Mouse (Mus musculus) heart, embryonic 16.5 days (tissue): ENCODE measurements at regions not wholly inside any gene's neighbourhood (a gene's known extent, or its start where the extent isn't known, plus 50 kb on each side); places are given as distances from the start of the nearest gene placed in this dataset.

Experiments
- ATAC-seq: fragments of 200-750 bp; cut with Nextera tagmentation; replicated peaks from 2 replicates; pipeline ENCODE4 v1.8.0; 2017; ENCODE audit warnings: moderate number of reproducible peaks; ENCODE audit not compliant: insufficient read depth, low FRiP score; ENCODE audit errors: extremely low read depth
- H3K27ac ChIP-seq: fragments of 300-500 bp; sonication (generic); 2 replicates; pipeline ENCODE4 v1.5.1; 2014; ENCODE audit warnings: mild to moderate bottlenecking, low read length, control low read depth, moderate library complexity
- H3K27me3 ChIP-seq: fragments of 300-500 bp; sonication (generic); 2 replicates; pipeline ENCODE4 v1.6.1; 2014; ENCODE audit warnings: low read length, mixed read lengths; ENCODE audit not compliant: control insufficient read depth, insufficient read depth
- H3K36me3 ChIP-seq: fragments of 300-500 bp; sonication (generic); 2 replicates; pipeline ENCODE4 v1.6.1; 2014; ENCODE audit not compliant: control insufficient read depth, insufficient read depth
- H3K4me1 ChIP-seq: fragments of 300-500 bp; sonication (generic); 2 replicates; pipeline ENCODE4 v1.6.1; 2014; ENCODE audit warnings: low read length, mixed read lengths; ENCODE audit not compliant: control insufficient read depth, insufficient read depth
- H3K4me2 ChIP-seq: fragments of 300-500 bp; sonication (generic); 2 replicates; pipeline ENCODE4 v1.6.1; 2014; ENCODE audit warnings: low read depth, mild to moderate bottlenecking, control low read depth, low read length
- H3K4me3 ChIP-seq: fragments of 300-500 bp; sonication (generic); 2 replicates; pipeline ENCODE4 v1.5.1; 2014; ENCODE audit warnings: mild to moderate bottlenecking, control low read depth, low read length
- H3K9ac ChIP-seq: fragments of 300-500 bp; sonication (generic); 2 replicates; pipeline ENCODE4 v1.6.1; 2014; ENCODE audit warnings: low read length, control low read depth
- H3K9me3 ChIP-seq: fragments of 300-500 bp; sonication (generic); replicated peaks from 2 replicates; pipeline ENCODE4 v1.6.1; 2016; ENCODE audit warnings: low read length; ENCODE audit not compliant: control insufficient read depth
- WGBS: fragments of 180-500 bp; shearing (Covaris S2); extraction: QIAGEN DNeasy Blood & Tissue Kit; methylation state at CpG from one replicate; pipeline ENCODE4 v1.1.7; 2014; 5-methylcytosine and 5-hydroxymethylcytosine counted together

GRCm38 (mm10) chr8:103173313-103173712 is 387.9 kb upstream of the Cdh11 start:
- Histone ChIP-seq H3K4me3 (no peak overlapping the region), H3K9me3 (no peaks in the 10 kb centered on the region), H3K9ac (no peak overlapping the region), H3K4me2 (no peak overlapping the region), H3K4me1 (peaks cover 5% of the 10 kb centered on the region), H3K36me3 (no peaks in the 10 kb centered on the region), H3K27ac (no peak overlapping the region), H3K27me3 (no peaks in the 10 kb centered on the region)
- 56% methylated on average over 3 of the region's 3 CpGs for WGBS
- ATAC-seq: no peak

- H3K4me3 ChIP-seq: no peak overlapping the region
- no peaks in the 10 kb centered on the region for H3K36me3 ChIP-seq
- WGBS: 67% methylated on average over 5 of the region's 5 CpGs
- H3K4me1 ChIP-seq: peaks cover 5% of the 10 kb centered on the region
- no peak overlapping the region for H3K4me2 ChIP-seq
- no peak overlapping the region for H3K27ac ChIP-seq
- no peak overlapping the region for H3K9ac ChIP-seq
- H3K9me3 ChIP-seq: no peaks in the 10 kb centered on the region
- peak; percentile 72 for ATAC-seq
- H3K27me3 ChIP-seq: no peaks in the 10 kb centered on the region
Observed at GRCm38 (mm10) chr8:103173803-103174429, 388.5 kb upstream of the Cdh11 start.

GRCm38 (mm10) chr8:103180661-103181060 is 395.2 kb upstream of the Cdh11 start:
- Histone ChIP-seq H3K27me3 (no peaks in the 10 kb centered on the region), H3K4me3 (no peak overlapping the region), H3K9me3 (no peaks in the 10 kb centered on the region), H3K36me3 (no peaks in the 10 kb centered on the region), H3K4me2 (no peak overlapping the region), H3K4me1 (no peaks in the 10 kb centered on the region), H3K27ac (no peak overlapping the region), H3K9ac (no peak overlapping the region)
- ATAC-seq: no peak

GRCm38 (mm10) chr8:103188720-103189498 is 403.5 kb upstream of the Cdh11 start:
- Histone ChIP-seq H3K27me3 (no peaks in the 10 kb centered on the region), H3K4me1 (no peaks in the 10 kb centered on the region), H3K9ac (no peak overlapping the region), H3K9me3 (peaks cover 2% of the 10 kb centered on the region; the same call in 1 of the 2 replicates), H3K27ac (no peak overlapping the region), H3K4me3 (no peak overlapping the region), H3K36me3 (no peaks in the 10 kb centered on the region), H3K4me2 (no peak overlapping the region)
- ATAC-seq: no peak
- WGBS: 65% methylated on average over 8 of the region's 8 CpGs

- 47% methylated on average over 3 of the region's 3 CpGs for WGBS
- no peaks in the 10 kb centered on the region for H3K4me1 ChIP-seq
Observed at GRCm38 (mm10) chr8:103198251-103198650, 412.8 kb upstream of the Cdh11 start.

GRCm38 (mm10) chr8:103199696-103200615 is 414.5 kb upstream of the Cdh11 start:
- ATAC-seq: no peak; the same call in 1 of the 2 replicates
- no peak overlapping the region for H3K9ac ChIP-seq
- no peak overlapping the region for H3K4me2 ChIP-seq
- H3K36me3 ChIP-seq: no peaks in the 10 kb centered on the region
- no peak overlapping the region for H3K4me3 ChIP-seq
- H3K9me3 ChIP-seq: no peaks in the 10 kb centered on the region
- H3K27me3 ChIP-seq: no peaks in the 10 kb centered on the region
- WGBS: 60% methylated on average over 11 of the region's 11 CpGs
- H3K4me1 ChIP-seq: no peaks in the 10 kb centered on the region
- H3K27ac ChIP-seq: no peak overlapping the region

More at GRCm38 (mm10) chr8:103198251-103198650, 412.8 kb upstream of the Cdh11 start:
- H3K36me3 ChIP-seq: no peaks in the 10 kb centered on the region
- no peak for ATAC-seq
- H3K27me3 ChIP-seq: no peaks in the 10 kb centered on the region
- no peak overlapping the region for H3K4me2 ChIP-seq
- H3K9ac ChIP-seq: no peak overlapping the region
- no peak overlapping the region for H3K4me3 ChIP-seq
- H3K9me3 ChIP-seq: peaks cover 2% of the 10 kb centered on the region; the same call in 1 of the 2 replicates
- no peak overlapping the region for H3K27ac ChIP-seq

GRCm38 (mm10) chr8:103203710-103204109 is 418.3 kb upstream of the Cdh11 start:
- ATAC-seq: no peak
- Histone ChIP-seq H3K27me3 (no peaks in the 10 kb centered on the region), H3K4me1 (no peaks in the 10 kb centered on the region), H3K36me3 (no peaks in the 10 kb centered on the region), H3K9ac (no peak overlapping the region), H3K4me3 (no peak overlapping the region), H3K27ac (no peak overlapping the region), H3K4me2 (no peak overlapping the region), H3K9me3 (no peaks in the 10 kb centered on the region)
- WGBS: 41% methylated on average over 1 of the region's 1 CpGs

- Histone ChIP-seq H3K9me3 (no peaks in the 10 kb centered on the region), H3K27ac (no peak overlapping the region), H3K4me3 (no peak overlapping the region), H3K9ac (no peak overlapping the region), H3K36me3 (no peaks in the 10 kb centered on the region), H3K4me2 (no peak overlapping the region), H3K27me3 (no peaks in the 10 kb centered on the region), H3K4me1 (no peaks in the 10 kb centered on the region)
- 65% methylated on average over 2 of the region's 2 CpGs for WGBS
- ATAC-seq: no peak
Observed at GRCm38 (mm10) chr8:103214606-103215005, 429.2 kb upstream of the Cdh11 start.
